Mouse (Mus musculus) lung, embryonic 15.5 days (tissue): ENCODE measurements at regions not wholly inside any gene's neighbourhood (a gene's known extent, or its start where the extent isn't known, plus 50 kb on each side); places are given as distances from the start of the nearest gene placed in this dataset.
A peak's percentile ranks its signal among the peaks of the same experiment; 100 is the strongest.

Experiments
- ATAC-seq: fragments of 200-750 bp; cut with Nextera tagmentation; 2 replicates; pipeline ENCODE4 v1.8.0; 2017; ENCODE audit warnings: moderate number of reproducible peaks, borderline replicate concordance; ENCODE audit not compliant: low FRiP score, low TSS enrichment; ENCODE audit errors: extremely low read depth
- H3K27ac ChIP-seq: fragments of 300-500 bp; sonication (generic); 2 replicates; pipeline ENCODE4 v1.5.1; 2015; ENCODE audit warnings: moderate library complexity, mild to moderate bottlenecking, inconsistent platforms
- H3K27me3 ChIP-seq: fragments of 300-500 bp; sonication (generic); 2 replicates; pipeline ENCODE4 v1.6.1; 2015; ENCODE audit warnings: inconsistent platforms
- H3K36me3 ChIP-seq: fragments of 300-500 bp; sonication (generic); 2 replicates; pipeline ENCODE4 v1.6.1; 2015; ENCODE audit warnings: inconsistent platforms
- H3K4me1 ChIP-seq: fragments of 300-500 bp; sonication (generic); 2 replicates; pipeline ENCODE4 v1.6.1; 2015; ENCODE audit warnings: inconsistent platforms
- H3K4me2 ChIP-seq: fragments of 300-500 bp; sonication (generic); 2 replicates; pipeline ENCODE4 v1.6.1; 2015; ENCODE audit warnings: inconsistent platforms, mild to moderate bottlenecking, moderate library complexity
- H3K4me3 ChIP-seq: fragments of 300-500 bp; sonication (generic); 2 replicates; pipeline ENCODE4 v1.5.1; 2015; ENCODE audit warnings: mild to moderate bottlenecking, inconsistent platforms
- H3K9ac ChIP-seq: fragments of 300-500 bp; sonication (generic); 2 replicates; pipeline ENCODE4 v1.6.1; 2015; ENCODE audit warnings: inconsistent platforms
- H3K9me3 ChIP-seq: fragments of 300-500 bp; sonication (generic); 2 replicates; pipeline ENCODE4 v1.6.1; 2016; ENCODE audit warnings: inconsistent platforms
- WGBS: fragments of 180-500 bp; shearing (Covaris S2); methylation state at CpG from one replicate; pipeline ENCODE4 v1.1.7; 2015; 5-methylcytosine and 5-hydroxymethylcytosine counted together

DNA sequence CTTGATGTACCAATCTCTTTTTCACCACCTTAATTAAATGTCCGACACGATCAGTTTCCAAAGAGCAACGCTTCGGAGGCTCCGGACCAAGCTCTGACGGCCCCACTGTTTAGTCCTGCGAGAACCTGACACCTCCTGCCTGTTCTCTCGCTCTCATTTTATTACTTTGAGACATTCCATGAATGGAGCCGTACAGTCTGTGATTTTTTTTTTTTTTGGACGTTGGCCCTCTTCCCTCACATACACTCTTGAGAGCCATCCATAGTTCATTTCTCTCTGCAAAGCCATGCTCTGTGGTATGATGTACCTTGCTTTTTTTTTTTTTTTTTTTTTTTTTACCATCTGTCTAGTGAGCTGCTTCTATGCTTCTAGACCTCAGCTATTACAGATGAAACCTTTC is 106.7 kb downstream of the Nxnl2 start:
- no peaks in the 10 kb centered on the region for H3K27me3 ChIP-seq

DNA sequence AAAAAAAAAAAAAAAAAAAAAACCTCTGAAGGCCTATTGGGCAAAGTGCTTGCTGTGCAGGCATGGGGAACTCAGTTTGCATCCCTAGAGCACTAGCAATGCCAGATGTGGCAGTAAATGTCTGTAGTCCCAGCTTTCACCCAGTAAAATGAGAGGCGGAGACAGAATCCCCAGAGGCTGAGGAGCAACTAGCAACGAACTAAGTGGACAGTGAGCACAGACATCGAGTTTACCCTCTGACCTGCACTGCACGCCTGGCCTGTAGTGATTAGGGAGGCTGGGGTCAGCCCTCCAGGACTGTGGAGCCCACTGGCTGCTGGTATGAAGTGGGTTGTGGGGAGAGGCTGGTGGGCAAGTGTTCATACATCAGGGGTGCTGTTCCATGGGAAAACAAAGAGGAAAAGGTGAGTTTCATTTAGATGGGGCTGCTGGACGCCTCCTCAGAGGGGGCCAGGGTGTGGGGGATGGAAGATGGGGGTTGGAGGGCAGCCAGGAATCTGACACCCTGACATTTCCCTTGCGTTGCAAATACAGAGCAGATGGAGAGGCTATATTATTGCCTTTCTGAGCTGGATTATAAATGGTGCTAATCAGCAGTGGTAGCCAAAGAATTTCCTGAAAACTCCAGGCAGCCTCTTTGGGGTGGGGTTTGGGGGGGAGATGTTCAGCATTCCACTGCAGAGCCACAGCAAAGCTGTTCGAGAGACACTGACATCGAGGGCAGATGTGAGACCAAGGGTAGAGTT is 109.0 kb downstream of the Nxnl2 start:
- H3K9ac ChIP-seq = no peak overlapping the region
- 21% methylated on average over 8 of the region's 8 CpGs for WGBS
- H3K27me3 ChIP-seq = no peaks in the 10 kb centered on the region
- peak overlapping the region; percentile 87 for H3K27ac ChIP-seq
- peaks cover 3% of the 10 kb centered on the region; the same call in 1 of the 2 replicates for H3K9me3 ChIP-seq
- H3K4me3 ChIP-seq = no peak overlapping the region
- H3K4me1 ChIP-seq = peaks cover 39% of the 10 kb centered on the region
- no peaks in the 10 kb centered on the region for H3K36me3 ChIP-seq
- peak overlapping the region; percentile 21 for H3K4me2 ChIP-seq
- ATAC-seq = peak; percentile 88

More for the DNA sequence above, 106.7 kb downstream of the Nxnl2 start:
- 44% methylated on average over 10 of the region's 10 CpGs for WGBS
- ATAC-seq = no peak
- Histone ChIP-seq H3K27ac (0 out of 2 replicates have a peak overlapping the region, but pooled peaks have one; percentile 33), H3K4me3 (no peak overlapping the region), H3K4me2 (no peak overlapping the region), H3K4me1 (peaks cover 43% of the 10 kb centered on the region), H3K36me3 (no peaks in the 10 kb centered on the region), H3K9me3 (no peaks in the 10 kb centered on the region), H3K9ac (no peak overlapping the region)

DNA sequence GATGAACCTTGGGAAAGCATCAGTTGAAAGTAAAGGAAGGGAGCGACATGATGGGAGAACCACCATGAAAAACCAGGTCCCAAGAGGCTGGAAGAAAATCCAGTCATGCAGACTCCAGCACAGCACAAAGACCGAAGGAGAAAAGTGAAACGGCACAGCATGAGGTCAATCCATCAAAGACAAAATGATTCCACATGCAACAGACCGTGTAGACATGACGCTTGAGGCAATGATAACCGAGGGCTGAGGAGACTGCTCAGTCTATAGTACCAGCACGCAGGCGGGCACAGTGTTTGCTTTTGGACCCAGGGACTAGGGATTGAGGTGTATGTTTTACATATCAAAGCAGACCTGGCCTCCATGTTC is 109.5 kb downstream of the Nxnl2 start:
- peaks cover 39% of the 10 kb centered on the region for H3K4me1 ChIP-seq
- H3K4me2 ChIP-seq = peak overlapping the region; percentile 21; the same call in 1 of the 2 replicates
- no peaks in the 10 kb centered on the region for H3K36me3 ChIP-seq

DNA sequence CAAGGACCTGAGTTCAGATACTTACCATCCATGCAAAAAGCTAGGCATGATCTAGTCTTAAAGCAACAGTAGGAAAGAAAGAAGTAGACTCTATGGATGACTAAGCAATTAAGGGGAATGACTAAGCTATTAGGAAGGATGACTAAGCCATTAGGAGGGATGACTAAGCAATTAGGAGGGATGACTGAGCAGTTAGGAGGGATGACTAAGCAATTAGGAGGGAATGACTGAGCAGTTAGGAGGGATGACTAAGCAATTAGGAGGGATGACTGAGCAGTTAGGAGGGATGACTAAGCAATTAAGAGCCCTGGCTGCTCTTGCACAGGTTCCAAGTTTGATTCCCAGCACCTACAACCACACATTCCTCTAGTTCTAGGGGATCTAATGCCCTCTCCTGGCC is 113.9 kb downstream of the Nxnl2 start:
- H3K4me1 ChIP-seq = peaks cover 14% of the 10 kb centered on the region
- ATAC-seq = no peak
- no peak overlapping the region for H3K9ac ChIP-seq
- H3K27me3 ChIP-seq = no peaks in the 10 kb centered on the region
- H3K36me3 ChIP-seq = no peaks in the 10 kb centered on the region
- no peak overlapping the region for H3K4me2 ChIP-seq
- H3K4me3 ChIP-seq = no peak overlapping the region
- H3K27ac ChIP-seq = no peak overlapping the region
- peaks cover 3% of the 10 kb centered on the region; the same call in 1 of the 2 replicates for H3K9me3 ChIP-seq

More for the DNA sequence above, 109.5 kb downstream of the Nxnl2 start:
- peak; percentile 24; the same call in 1 of the 2 replicates for ATAC-seq
- Histone ChIP-seq H3K27ac (peak overlapping the region; percentile 87), H3K9me3 (peaks cover 3% of the 10 kb centered on the region; the same call in 1 of the 2 replicates), H3K27me3 (no peaks in the 10 kb centered on the region), H3K4me3 (no peak overlapping the region), H3K9ac (no peak overlapping the region)
- WGBS = 44% methylated on average over 8 of the region's 8 CpGs

DNA sequence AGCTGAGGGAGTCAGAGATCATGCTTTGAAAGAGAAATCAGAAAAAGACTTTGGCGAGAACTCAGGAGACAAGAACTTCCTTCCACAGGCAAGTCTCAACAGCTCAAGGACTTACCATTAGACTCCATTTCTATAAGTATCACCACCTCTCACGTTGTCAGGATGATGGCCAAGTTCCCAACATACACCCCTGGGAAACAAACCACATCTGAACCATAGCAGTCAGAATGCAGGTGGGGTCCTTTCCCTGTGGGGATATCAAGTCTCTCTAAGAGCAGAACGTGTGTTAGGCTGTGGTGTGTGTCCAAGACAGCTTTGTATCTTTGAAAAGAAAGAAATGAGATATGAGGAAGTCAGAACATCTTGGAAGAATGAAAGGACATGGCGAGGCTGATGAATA is 118.6 kb downstream of the Nxnl2 start:
- no peaks in the 10 kb centered on the region for H3K27me3 ChIP-seq
- 75% methylated on average over 4 of the region's 4 CpGs for WGBS
- no peaks in the 10 kb centered on the region for H3K36me3 ChIP-seq
- H3K4me3 ChIP-seq = no peak overlapping the region
- no peak overlapping the region for H3K27ac ChIP-seq
- H3K9me3 ChIP-seq = no peaks in the 10 kb centered on the region
- H3K9ac ChIP-seq = no peak overlapping the region
- ATAC-seq = no peak
- H3K4me2 ChIP-seq = no peak overlapping the region
- H3K4me1 ChIP-seq = 0 out of 2 replicates have a peak, but pooled peaks cover 2% of the 10 kb centered on the region

DNA sequence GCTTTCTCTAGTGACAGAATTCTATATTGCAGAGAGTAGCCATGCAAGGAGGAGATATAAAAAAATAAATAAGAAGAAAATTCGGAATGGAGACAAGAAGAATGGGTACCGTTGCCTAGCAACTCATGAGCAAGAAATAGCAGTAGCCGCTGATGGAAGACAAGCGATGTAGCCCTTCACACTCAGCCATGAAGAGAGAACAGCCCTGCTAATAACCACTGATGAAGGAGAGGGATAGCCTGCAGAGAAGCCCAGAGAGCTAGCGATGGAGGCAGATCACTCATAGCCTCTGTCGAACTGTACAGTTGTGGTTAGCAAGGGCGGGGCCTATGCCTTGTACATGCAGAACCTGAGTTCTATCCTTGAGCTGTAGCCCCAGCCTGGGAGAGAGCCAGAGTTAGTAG is 118.4 kb upstream of the S1pr3 start:
- H3K4me1 ChIP-seq = 0 out of 2 replicates have a peak, but pooled peaks cover 2% of the 10 kb centered on the region
- H3K4me2 ChIP-seq = no peak overlapping the region
- no peaks in the 10 kb centered on the region for H3K36me3 ChIP-seq
- WGBS = 69% methylated on average over 7 of the region's 7 CpGs
- no peaks in the 10 kb centered on the region for H3K9me3 ChIP-seq
- no peak for ATAC-seq
- no peak overlapping the region for H3K27ac ChIP-seq
- no peak overlapping the region for H3K4me3 ChIP-seq
- H3K27me3 ChIP-seq = no peaks in the 10 kb centered on the region
- H3K9ac ChIP-seq = no peak overlapping the region

DNA sequence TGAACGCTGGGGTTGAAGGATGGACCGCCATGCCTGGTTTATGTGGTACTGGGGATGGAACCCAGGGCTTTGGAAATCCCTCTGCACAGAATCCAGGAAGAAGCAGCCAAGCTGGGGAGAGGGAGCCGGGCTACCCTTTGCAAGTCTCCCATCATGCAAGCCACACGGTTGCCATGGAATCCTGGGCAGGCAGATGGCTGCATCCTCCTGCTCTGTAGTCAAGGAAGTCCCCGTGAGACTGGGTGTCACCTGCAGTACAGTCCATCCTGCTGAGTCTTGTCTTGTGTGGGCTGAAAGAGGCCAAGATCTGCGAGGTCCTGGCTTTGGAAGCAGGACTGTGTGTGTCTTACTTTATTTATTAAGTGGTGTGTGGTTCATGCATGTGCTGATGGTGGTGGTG is 117.5 kb upstream of the S1pr3 start:
- no peaks in the 10 kb centered on the region for H3K36me3 ChIP-seq
- no peak overlapping the region for H3K4me2 ChIP-seq
- H3K27ac ChIP-seq = no peak overlapping the region
- H3K9ac ChIP-seq = no peak overlapping the region
- H3K4me1 ChIP-seq = 0 out of 2 replicates have a peak, but pooled peaks cover 4% of the 10 kb centered on the region
- H3K27me3 ChIP-seq = no peaks in the 10 kb centered on the region
- ATAC-seq = no peak
- no peaks in the 10 kb centered on the region for H3K9me3 ChIP-seq
- WGBS = 76% methylated on average over 6 of the region's 6 CpGs
- H3K4me3 ChIP-seq = no peak overlapping the region

DNA sequence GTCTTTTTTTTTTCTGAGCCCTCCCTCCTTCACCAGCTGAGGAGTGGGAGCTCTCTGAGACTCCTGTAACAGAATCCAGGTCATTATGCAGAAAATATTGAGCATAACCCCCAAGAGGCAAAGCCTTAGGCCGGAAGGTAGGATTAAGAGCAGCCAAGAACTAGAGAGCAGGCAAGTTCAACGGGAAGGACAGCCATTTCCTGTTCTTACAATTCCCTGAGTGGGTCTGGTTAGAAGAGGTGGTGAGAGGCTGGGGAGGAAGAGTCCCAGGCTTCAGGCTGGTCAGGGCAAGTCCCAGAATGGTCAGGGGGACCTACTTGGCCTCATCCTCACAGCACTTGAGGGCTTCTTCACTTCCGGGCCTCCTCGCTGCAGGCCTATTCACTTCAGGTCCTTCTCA is 115.4 kb upstream of the S1pr3 start:
- ATAC-seq = no peak
- H3K4me3 ChIP-seq = no peak overlapping the region
- 0 out of 2 replicates have a peak, but pooled peaks cover 6% of the 10 kb centered on the region for H3K4me1 ChIP-seq
- no peak overlapping the region for H3K4me2 ChIP-seq
- H3K9me3 ChIP-seq = no peaks in the 10 kb centered on the region
- no peaks in the 10 kb centered on the region for H3K27me3 ChIP-seq
- H3K27ac ChIP-seq = no peak overlapping the region
- no peak overlapping the region for H3K9ac ChIP-seq
- WGBS = 66% methylated on average over 4 of the region's 4 CpGs
- H3K36me3 ChIP-seq = no peaks in the 10 kb centered on the region

DNA sequence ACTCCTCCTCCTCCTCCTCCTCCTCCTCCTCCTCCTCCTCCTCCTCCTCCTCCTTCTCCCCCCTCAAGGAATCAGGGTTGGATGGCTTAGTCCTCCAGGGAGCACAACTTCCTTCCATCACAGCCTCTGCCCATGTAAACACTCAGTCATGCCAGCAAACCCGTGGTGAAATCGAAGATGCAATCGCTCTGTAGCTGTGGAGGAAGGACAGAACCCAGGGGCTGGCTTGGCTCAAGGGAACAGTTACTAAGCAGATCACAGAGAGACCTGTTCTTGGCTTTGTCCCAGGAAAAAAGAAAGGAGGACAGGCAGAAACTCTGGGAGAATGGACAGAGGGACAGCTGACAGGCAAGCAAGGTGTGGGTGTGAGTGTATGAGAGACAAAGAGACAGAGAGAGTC is 112.6 kb upstream of the S1pr3 start:
- H3K4me2 ChIP-seq = no peak overlapping the region
- 31% methylated on average over 3 of the region's 3 CpGs for WGBS
- H3K27me3 ChIP-seq = no peaks in the 10 kb centered on the region
- H3K27ac ChIP-seq = no peak overlapping the region
- peak; percentile 20; the same call in 1 of the 2 replicates for ATAC-seq
- H3K9me3 ChIP-seq = no peaks in the 10 kb centered on the region
- H3K4me1 ChIP-seq = 0 out of 2 replicates have a peak, but pooled peaks cover 4% of the 10 kb centered on the region
- H3K4me3 ChIP-seq = no peak overlapping the region
- no peak overlapping the region for H3K9ac ChIP-seq
- no peaks in the 10 kb centered on the region for H3K36me3 ChIP-seq

DNA sequence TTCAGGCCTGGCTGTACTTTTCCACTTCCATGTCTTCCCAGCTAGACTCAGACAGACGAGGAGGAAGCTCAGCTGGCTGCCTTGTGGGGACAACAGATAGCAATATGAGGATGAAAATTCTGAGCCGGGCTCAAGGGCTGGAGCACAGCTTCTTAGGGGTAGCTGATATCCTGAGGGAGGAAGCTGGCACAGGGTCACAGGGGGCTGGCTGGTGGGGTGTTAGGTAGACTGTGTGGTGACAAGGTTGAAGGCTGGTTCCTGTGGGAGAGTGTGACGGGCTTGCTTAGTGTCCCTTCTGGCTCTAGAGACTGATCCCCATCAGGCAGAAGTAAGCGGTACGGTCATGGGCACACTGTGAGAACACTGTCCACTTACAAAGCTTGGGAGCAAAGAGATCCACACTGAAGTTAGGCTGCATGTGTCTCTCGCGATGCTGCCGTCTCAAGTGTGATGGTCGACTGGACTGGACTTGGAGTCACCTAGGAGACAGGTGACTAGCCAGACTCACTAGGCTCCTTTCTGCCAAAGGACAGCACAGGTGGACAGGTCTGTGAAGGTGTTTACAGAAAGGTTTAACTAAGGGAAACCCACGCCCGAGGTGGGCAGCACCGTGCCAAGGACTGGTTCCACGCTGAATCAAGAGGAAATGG is 111.1 kb upstream of the S1pr3 start:
- Histone ChIP-seq H3K36me3 (no peaks in the 10 kb centered on the region), H3K4me3 (no peak overlapping the region), H3K27me3 (no peaks in the 10 kb centered on the region), H3K4me2 (no peak overlapping the region), H3K9ac (no peak overlapping the region), H3K4me1 (0 out of 2 replicates have a peak, but pooled peaks cover 4% of the 10 kb centered on the region), H3K9me3 (no peaks in the 10 kb centered on the region), H3K27ac (no peak overlapping the region)
- no peak for ATAC-seq
- WGBS = 83% methylated on average over 13 of the region's 13 CpGs

DNA sequence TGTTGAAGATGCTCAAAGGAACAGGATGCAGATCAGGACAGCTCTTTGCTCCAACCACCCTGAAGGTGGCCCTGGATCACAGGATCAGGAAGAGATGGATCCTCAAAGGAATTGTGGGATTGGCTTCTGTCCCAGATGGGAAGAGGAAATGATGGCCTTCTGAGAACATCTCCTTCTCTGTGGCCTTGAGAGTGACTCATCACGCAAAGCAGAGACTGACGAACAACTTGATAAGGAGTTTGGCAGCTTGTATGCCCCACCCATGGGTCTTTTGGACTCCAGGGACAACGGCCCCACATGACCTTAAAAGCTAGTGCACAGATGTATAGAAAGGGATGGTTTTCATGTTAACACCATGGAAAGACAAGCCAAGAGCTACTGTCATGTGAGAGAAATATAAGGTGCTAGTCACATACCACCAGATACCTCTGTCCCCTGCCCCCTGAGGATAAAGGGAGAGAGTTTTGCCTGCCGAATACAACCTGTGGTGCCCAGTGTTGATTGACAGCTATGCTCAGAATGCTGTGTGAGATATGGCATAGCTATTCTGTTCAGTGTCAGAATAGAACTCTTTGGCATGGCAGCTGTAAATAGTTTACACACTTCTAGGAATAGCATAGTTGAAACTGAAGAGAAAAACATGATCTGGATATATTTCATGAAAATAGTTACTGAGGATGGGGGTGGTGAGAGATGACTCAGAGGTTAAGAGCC is 109.2 kb upstream of the S1pr3 start:
- H3K4me2 ChIP-seq = no peak overlapping the region
- WGBS = 57% methylated on average over 4 of the region's 4 CpGs
- 0 out of 2 replicates have a peak, but pooled peaks cover 4% of the 10 kb centered on the region for H3K4me1 ChIP-seq
- H3K4me3 ChIP-seq = no peak overlapping the region
- no peak overlapping the region for H3K9ac ChIP-seq
- no peak for ATAC-seq
- no peak overlapping the region for H3K27ac ChIP-seq
- no peaks in the 10 kb centered on the region for H3K27me3 ChIP-seq
- no peaks in the 10 kb centered on the region for H3K36me3 ChIP-seq
- H3K9me3 ChIP-seq = no peaks in the 10 kb centered on the region

DNA sequence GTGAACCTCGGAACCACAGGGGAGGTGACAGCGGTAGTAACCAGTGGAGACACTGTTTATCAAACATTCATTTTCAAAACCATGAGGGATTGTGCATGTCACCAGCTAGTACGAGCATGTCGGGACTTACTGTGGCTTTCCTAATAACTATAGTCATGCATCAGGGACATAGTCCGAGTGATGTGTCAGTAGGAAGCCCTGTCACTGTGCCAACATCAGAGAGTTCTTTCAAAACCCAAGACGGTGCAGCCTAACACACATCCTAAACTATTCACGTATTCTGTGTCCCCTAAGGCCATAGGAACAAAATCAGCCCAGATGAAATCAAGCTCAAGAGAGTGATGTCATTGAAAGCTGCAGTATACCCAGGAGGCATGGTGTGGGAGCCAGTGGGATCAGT is 107.0 kb upstream of the S1pr3 start:
- Histone ChIP-seq H3K9me3 (no peaks in the 10 kb centered on the region), H3K27me3 (no peaks in the 10 kb centered on the region), H3K4me2 (no peak overlapping the region), H3K9ac (no peak overlapping the region), H3K4me1 (peaks cover 5% of the 10 kb centered on the region; the same call in 1 of the 2 replicates), H3K36me3 (no peaks in the 10 kb centered on the region), H3K4me3 (no peak overlapping the region), H3K27ac (no peak overlapping the region)
- ATAC-seq = no peak
- WGBS = 69% methylated on average over 7 of the region's 7 CpGs
